Mouse (Mus musculus): ENCODE data around the gene Cp.
A peak's percentile ranks its signal among the peaks of the same experiment; 100 is the strongest.
"Not testable (repeated sequence)": the region's sequence is repeated elsewhere in the genome, so short reads cannot be mapped to it uniquely, and the experiment has no call there.

Gene Cp

DNA sequence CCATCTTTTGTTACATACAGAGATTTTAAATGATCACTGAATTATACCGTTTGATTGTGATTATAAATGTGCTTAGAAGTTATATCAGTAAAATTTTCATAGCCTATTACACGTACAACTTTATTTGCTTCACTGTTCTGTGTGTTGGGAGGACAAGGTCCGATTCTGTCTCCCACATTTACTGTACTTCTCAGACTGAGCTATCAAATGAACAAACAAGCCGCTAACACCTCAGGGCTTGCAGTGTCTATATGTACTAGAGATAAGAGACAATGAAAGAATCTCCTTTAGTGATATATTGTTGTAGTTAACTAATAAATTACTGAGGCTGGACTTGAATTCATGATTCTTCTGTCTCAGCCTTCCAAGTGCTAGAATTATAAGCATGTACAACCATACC, 50.4 kb downstream of the Cp start:
- no peak for DNase-seq (ENCODE audit: low spot score)

DNA sequence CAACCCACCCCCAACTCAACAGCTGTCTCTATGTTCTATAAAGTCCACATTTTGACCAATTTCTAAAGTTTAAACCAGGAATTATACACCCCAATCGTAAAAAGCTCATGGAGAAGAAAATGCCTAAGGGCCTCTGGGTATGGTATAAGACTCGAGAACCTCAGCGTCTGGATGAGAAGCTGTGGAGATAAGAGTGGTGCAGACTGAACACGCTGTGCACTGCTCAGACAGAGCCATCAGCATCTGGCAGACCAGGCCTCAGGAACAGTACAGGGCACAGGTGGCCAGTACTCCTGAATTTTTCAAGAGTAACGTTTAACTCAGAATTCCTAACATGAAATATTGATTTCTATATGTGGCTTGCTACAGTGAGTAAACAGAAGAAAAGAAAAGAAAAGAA, 50.9 kb downstream of the Cp start:
- no peak for DNase-seq (ENCODE audit: low spot score)

DNA sequence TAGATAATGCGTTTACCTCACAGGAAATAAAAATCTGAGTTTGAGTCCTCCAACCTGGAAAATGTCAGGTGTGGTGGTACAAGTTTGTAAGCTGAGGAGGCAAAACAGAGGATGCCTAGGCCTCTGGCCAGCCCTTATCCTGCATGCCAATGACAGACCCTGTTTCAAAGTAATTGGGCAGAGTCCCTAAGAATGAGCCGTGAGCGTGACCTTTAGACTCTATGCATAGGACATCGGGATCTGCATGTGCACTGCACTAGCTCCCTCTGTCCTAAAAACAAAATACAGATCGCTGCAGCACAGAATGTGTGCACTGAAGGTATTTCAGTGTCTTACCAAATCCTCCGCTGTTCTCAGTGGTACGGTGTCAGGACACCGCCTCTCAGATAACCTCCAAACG, 53.6 kb downstream of the Cp start:
- no peak for DNase-seq (ENCODE audit: low spot score)

DNA sequence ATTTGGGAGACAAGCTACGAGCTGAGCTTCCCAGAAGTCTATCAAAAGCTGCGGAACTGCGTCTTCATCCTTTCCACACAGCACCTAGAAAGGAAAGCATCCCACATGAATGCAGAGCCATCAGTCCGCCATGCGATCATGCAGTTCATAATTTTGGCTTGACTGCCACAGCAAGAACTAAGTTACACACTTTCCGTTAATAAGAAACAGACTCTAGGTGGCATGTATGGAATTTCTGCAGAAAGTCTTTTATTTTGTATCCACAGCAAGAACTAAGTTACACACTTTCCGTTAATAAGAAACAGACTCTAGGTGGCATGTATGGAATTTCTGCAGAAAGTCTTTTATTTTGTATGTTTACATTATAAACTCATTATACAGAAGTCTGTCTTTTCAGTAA, 54.1 kb downstream of the Cp start:
- not testable (repeated sequence) for DNase-seq (ENCODE audit: low spot score)

DNA sequence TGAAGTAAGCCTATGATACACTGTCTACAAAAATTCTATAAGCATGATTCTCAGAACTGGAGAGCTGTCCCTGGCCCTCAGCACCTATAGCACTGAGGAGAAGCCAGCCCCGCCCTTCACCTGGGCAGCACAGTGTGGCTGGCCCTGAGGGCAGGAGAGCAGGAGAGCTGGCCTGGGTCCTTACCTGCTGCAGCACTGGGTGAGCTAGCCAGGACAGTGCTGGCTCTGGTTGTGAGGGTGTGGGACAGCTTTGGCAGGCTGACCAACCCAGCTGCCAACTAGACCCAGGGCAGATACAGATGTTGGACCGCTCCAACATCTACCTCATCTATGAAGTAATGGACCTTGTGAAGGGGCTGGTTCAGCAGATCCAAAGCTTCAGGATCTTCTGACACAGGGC, 57.6 kb downstream of the Cp start:
- no peak for DNase-seq (ENCODE audit: low spot score)

DNA sequence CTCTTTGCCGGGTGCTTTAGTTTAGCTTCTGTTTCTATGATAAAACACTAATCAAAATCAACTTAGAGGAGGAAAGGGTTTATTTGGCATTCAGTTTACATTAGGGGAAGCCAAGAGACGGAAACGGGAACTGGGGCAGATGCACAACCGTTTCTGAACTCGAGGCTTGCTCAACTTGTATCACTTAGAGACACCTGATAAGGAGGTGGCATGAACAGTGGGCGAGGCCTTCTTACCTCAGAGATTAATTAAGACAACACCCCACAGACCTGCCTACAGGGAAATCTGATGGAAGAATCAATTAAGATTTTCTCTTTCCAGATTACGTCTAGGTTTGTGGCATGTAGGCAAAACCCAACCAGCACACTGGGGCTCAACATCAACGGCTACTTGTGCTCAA, 61.2 kb downstream of the Cp start:
- no peak for DNase-seq (ENCODE audit: low spot score)

DNA sequence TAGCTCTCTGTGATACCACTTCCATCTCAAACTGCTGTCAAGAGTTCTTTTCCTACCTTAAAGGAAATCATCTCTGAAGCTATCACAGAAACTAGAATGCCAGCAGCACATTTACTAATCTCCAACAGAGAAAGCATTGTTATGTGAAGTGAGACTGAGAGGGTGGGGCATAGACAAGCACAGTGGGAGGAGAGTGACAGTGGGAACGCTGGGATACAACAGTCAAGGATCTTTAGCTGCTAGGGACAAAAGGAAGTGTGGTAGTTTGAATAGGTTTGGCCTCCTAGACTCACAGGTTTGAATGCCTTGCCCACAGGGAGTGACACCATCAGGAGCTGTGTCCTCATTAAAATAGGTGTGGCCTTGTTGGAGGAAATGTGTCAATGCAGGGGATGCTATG, 67.0 kb downstream of the Cp start:
- no peak for DNase-seq (ENCODE audit: low spot score)

DNA sequence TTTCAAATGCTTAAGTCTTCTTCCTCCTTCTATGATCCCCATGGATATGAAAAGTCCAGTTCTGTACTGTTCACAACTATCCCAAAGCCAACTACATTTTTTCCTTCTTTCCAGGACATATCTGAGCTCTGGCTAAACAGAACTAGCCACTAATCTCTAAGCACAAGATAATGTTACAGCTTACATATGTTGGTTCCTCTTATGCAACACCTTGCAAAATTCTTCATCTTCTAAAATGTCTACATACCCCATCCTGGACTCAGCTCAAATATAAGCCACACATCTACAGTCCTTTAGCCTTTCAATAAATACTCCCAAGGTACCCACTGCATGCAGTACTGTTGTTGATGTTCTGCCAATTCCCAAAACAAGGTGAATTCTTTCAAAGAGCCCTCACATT, 69.6 kb downstream of the Cp start:
- DNase-seq (ENCODE audit: low spot score) = no peak

DNA sequence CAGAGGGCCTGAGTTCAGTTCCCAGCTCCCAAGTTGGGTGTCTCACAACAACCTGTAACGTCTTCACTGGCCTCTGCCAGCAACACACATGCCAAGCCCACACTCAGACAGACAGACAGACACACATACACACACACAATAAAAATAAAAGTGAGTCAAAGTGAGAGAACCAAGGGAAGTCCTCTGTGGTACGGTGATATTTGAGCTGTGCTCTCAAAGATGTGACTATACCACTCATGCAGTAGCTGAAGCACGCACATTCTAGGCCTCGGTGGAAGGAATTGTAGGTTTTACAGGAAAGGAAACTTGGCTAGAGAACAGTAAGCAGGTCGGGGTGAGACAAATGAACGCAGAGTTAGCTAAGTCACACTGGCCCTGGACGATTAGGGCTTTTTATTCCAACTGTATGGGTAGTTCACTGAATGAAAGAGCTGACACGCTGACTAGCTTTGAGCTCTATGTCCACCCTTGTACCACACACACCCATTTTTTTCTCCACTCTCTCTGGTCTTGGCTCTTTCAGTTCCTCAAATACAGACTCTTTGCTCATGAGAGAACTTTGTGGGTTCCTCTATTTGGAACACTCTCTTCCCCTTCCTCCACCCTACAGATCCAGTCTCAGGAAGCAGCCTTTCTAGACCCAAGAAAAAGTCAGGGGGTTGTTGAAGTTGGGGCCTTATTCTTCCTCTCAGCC, 70.3 kb downstream of the Cp start:
- DNase-seq (ENCODE audit: low spot score) = no peak

DNA sequence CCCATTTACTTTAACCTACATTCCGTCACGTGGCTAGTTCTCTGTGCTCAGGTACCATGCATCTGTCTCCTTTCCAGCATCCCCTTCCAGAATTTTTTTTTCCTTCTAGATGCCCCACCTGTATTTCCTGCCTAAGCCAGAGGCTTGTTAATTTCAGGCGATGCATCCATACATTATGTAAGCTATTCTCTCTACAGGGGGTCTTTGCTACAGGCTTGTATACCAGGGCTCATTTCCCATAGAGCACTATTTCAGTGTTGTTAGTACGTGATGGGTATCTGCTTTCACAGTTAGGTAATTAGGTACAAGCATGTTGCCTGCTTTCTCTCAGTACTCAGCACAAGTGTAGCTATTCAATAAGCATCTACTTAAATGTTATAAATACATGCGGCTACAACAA, 70.9 kb downstream of the Cp start:
- DNase-seq (ENCODE audit: low spot score) = no peak

DNA sequence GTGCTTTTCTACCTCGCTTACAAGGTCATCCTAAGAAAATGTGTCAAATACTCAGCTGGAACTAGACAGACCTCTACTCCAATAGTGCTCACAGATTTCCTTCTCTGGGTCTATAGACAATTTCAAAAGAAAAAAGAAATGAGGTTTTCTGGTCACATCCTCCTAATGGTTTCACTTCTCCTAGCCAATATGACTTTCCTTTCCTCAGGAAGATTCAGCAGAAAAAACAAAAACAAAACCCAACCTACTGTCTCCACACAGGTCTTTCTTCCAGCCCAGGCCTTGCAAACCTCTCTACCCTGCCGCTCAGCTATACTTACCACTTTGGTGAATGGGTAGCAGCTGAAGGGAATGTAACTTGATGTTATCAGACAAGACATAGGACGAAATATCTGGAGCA, 71.8 kb downstream of the Cp start:
- no peak for DNase-seq (ENCODE audit: low spot score)

DNA sequence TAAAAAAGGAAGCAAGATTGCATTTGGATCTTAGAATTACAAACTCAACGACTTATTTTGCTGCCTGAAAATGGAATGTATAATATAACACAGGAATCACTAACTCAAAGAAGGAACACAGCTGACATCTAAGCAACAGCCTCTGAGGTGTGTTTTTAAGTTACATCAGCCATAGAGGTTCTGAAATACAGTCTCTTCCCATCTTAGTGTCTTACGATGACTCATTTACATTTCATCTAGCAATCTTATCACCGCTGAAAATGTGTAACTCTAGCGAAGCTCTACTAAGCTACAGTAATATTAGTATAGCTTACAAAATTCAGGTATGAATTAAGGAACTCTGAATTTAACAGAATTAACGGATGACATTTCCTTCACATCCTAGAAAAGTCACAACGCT, 74.0 kb downstream of the Cp start:
- DNase-seq (ENCODE audit: low spot score) = no peak

DNA sequence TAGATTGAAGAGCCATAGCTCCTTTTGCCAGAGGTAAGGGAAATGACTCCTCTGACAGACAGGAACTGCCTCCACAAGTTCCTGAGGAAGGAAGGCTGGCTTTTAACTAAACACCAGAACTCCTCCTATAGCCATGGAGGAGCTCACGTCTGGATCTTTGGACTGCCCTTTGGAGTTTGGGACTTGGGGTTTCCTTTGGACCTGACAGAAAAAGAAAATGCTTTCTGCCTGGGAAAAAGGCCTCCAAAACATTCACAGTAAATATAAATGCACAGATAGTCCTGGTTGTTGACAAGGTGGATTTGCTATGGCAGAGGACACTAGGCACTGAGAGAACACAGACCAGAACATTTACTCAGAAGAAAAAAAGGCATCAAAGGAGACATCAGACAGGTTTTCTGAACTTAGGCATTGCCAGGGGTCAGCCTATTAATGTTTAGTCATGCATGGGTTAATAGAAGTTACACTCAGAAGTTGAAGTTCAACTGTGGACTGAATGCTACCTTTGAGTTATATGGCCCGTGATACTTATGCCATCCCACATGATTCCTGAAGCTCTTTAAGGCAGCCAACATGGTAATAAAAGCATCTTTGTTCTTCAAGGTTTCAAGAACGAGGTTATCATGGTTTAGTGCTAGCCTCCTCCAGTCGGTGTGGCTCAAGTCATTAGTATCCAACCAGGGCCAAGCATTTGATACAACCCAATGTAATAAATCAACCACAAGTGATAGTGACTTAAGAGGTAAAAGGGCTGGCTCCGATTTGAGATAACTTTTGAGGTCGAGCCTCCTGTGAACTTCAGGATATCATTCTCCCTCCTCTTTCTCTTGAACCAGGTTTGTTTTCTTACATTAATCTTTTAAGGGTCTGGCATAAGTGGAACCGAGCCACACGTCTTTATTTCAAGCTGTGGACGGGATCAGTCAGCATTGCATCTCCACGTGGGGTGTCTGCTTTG, 77.2 kb downstream of the Cp start:
- peak; percentile 10 for DNase-seq (ENCODE audit: low spot score)

DNA sequence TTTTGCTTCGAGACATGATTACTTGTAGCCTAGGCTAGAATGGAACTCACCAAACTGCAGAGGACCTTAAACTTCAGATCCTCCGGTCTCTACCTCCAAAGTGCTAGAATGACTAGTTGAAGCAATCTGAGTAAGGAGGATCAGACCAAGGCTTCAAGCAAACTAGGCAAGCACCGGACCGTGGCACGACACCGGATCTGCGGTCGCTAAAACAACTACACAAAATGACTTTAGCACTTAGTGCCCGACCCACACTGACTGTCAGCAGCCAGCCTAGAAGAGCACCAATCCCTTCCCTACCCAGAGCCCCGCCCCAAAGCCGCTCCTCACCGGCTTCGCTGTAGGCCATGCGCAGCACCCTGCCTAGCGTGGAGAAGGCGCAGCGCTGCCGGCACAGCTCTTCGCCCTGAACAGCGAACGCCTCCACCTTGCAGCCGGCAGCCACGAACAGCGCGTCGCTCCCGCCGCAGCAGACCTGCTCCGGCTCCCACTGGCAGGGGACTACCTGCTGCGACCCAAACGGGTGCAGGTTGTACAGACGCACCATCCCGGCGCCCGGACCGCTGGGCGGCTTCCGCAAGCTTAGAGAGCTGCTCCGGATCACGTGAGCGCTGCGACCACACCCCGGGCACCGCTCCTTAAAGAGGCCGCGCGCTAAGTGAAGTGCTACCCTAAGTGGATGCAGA, 78.0 kb downstream of the Cp start, which contains the start of gene Hps3:
Hps3 (minus strand) TSS at position 597 of the 686 bp plus-strand sequence.
- DNase-seq (ENCODE audit: low spot score) = peak; percentile 88

DNA sequence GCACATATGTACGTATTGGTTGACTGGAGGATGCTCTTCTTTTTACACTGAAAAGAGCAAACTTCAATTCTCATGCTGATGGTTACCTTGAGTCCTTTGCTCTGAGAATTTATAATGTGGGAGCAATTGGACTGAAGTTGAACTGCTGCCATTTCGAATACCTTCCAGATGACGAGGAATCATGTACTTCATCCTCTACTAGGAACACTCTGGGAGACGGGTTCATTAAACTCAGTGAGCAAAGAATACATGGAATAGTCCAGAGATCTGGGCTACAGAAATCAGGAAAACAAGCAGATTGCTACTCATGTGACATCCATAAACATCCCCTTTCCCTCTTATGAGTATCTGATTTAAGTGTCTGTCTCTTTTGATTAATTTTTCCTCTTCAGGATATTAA, 79.2 kb downstream of the Cp start:
- DNase-seq (ENCODE audit: low spot score) = no peak

DNA sequence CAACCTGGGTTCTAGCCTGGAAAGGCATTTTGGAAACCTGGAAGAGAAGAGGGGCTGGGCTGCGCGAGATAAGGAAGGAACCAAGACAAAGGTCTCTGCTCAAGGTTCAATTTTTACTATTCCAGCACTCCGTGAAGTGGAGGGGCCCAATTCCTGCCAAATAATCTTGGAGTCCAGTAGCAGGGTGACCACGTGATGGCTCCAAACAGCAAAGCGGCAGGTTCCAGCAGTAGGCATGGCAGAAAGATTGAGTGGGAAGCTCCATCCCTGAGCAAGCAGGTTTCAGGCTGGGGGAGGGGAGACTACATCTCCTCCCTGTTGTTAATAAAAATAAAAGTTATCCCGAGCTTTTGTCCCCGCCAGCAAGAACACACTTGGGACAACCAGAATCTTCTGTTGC, 84.6 kb downstream of the Cp start:
- not testable (repeated sequence) for DNase-seq (ENCODE audit: low spot score)

DNA sequence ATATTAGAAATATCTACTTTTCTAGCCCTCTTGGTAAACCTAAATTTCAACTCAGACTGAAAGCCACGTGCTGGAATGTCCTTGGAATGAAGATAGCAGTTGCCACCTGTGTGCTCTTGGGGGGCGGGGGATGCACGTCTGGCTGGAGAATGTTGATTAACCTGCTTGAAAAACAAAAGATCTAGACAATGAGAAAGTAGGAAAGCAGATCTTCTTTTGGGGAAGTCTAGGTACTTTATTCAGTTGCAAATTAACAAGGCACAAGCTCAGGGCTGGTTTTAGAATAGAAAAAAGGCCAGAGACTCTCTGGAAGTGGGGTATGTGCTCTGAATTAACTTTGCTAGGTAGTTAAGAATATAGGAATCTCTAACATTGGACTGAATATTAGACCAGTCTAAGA, 87.9 kb downstream of the Cp start:
- not testable (repeated sequence) for DNase-seq (ENCODE audit: low spot score)

DNA sequence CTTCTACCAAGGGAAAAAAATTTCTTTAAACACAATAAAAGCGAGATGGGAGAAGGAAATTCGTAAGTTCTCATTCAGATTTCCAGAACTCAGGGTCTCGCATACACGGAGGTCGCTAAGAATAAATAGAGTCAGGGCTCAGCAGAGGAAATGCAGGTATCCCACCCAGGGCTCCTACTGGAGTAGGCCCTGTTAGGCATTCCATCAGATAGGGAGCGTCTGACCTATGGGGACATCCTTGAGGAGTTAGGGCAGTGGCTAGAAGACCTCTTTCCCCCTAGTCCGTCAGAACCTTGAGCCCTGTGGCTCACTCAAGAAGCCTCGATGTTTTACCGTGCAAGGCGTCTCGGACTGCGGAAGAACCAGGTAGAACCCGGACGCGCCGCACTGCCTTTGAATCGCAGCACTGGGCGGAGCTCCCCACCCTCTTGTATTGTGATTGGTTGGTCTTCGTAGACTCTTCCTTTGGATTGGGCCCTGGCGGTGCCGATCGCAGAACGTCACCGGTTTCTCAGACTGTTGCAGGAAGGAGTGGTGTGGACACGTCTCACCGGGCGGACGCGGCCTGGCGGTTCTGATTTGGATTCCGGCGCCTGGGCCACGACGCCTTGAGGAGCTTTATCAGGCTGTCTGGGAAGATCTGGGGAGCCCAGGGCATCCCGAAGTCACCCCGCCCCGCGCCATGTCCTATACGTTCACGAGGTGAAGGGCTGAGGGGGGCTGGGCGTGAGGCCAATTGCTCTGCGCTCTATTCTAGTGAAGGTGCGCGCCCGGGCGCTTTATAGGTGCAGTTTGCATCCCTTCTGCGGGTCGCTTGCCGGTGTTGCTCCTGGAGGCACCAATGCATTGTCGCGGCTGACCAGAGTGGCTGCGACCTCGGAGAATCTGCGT, 100.7 kb downstream of the Cp start, which contains the start of gene Hltf:
Hltf (plus strand) TSS at position 506 of the 891 bp plus-strand sequence.
- DNase-seq (ENCODE audit: low spot score) = peak; percentile 96

DNA sequence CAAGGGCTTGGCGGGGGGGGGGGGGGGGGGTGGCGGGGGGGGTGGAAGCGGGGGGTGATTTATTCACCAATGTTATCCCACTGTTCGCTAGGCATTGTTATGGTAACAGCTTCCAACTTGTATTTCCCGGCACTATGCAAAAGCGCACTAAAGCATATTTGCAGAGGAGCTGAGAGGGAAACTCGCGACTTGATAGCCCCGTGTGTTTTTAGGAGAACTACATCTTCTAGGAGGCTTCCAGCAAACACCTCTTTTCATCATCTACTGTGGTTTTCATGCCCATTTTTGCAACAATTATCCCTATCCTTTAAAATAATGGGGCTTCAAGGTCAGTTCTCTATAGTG, 101.3 kb downstream of the Cp start:
- DNase-seq (ENCODE audit: low spot score) = peak; percentile 30

Measured in adipocyte (in vitro differentiated cells).